Comparison of ENCODE assay signal across 19 mouse cellular contexts in genomic region chr13:12033272-12033671, GRCm38 (mm10).
DNase-seq lines count a peak whose midpoint lies in the region; ATAC-seq lines count a peak whose summit lies in the region.
"Had no signal": no experiment of that assay in that cellular context is flagged by ENCODE, and none has a peak within 500 bp of the region (broad histone marks: within the 10 kb centered on the region; RNA-seq: fewer than 3 reads in every experiment).

No protein-coding gene starts in this region.

- H3K9me3 ChIP-seq in heart, embryonic 12.5 days (replicated peaks) = no peaks in the 10 kb centered on the region
- no peaks in the 10 kb centered on the region for H3K9me3 ChIP-seq in heart, embryonic 15.5 days (replicated peaks)
- H3K9me3 ChIP-seq: embryonic facial prominence, embryonic 12.5 days; forebrain, embryonic 15.5 days; G1E; hindbrain, embryonic 12.5 days had no signal

- no peaks in the 10 kb centered on the region for H3K27me3 ChIP-seq in heart, embryonic 12.5 days (replicated peaks)
- no peaks in the 10 kb centered on the region for H3K27me3 ChIP-seq in heart, embryonic 15.5 days
- no peaks in the 10 kb centered on the region for H3K27me3 ChIP-seq in splenic B cell, adult 2 months (ENCODE audit: control insufficient read depth, insufficient read depth, low read length, poor library complexity, severe bottlenecking)
- H3K27me3 ChIP-seq: embryonic facial prominence, embryonic 12.5 days; forebrain, embryonic 15.5 days; hindbrain, embryonic 12.5 days had no signal

- WGBS in heart, embryonic 12.5 days = 42% methylated on average over 5 of the region's 5 CpGs
- 44% methylated on average over 5 of the region's 5 CpGs for WGBS in heart, embryonic 15.5 days

- H3K9ac ChIP-seq in heart, embryonic 12.5 days = no peak overlapping the region
- H3K9ac ChIP-seq in heart, embryonic 15.5 days = no peak overlapping the region
- H3K9ac ChIP-seq: embryonic facial prominence, embryonic 12.5 days; forebrain, embryonic 15.5 days; hindbrain, embryonic 12.5 days had no signal

- peak overlapping the region; percentile 80 for H3K27ac ChIP-seq in heart, embryonic 12.5 days (ENCODE audit: poor library complexity, severe bottlenecking)
- H3K27ac ChIP-seq in heart, embryonic 15.5 days = peak overlapping the region; percentile 76
- H3K27ac ChIP-seq: embryonic facial prominence, embryonic 12.5 days; forebrain, embryonic 15.5 days; hindbrain, embryonic 12.5 days had no signal

- ATAC-seq in heart, embryonic 12.5 days (ENCODE audit: insufficient number of reproducible peaks, low FRiP score) = 0 out of 2 replicates have a peak, but pooled peaks have one; percentile 31
- ATAC-seq in heart, embryonic 15.5 days (replicated peaks; ENCODE audit: insufficient number of reproducible peaks, insufficient read depth, low FRiP score, low read depth) = peak; percentile 57
- ATAC-seq: CD4-positive, CD25-positive, alpha-beta regulatory T cell, adult 4 months; forebrain, embryonic 15.5 days; hindbrain, embryonic 16.5 days; inflammation-experienced regulatory T-cells, adult 6 months; intestine, postnatal 0 days had no signal

- intact Hi-C loops in heart, postnatal 25 days (cut with DNase I) = no loop called here

- H3K4me2 ChIP-seq in heart, embryonic 12.5 days = peak overlapping the region; percentile 51
- peak overlapping the region; percentile 38 for H3K4me2 ChIP-seq in heart, embryonic 15.5 days
- H3K4me2 ChIP-seq: embryonic facial prominence, embryonic 12.5 days; forebrain, embryonic 15.5 days; hindbrain, embryonic 12.5 days had no signal

- H3K4me1 ChIP-seq in heart, embryonic 12.5 days (replicated peaks) = peaks cover 77% of the 10 kb centered on the region
- H3K4me1 ChIP-seq in heart, embryonic 15.5 days (replicated peaks) = peaks cover 79% of the 10 kb centered on the region
- H3K4me1 ChIP-seq: embryonic facial prominence, embryonic 12.5 days; forebrain, embryonic 15.5 days; hindbrain, embryonic 12.5 days had no signal

- peak; percentile 86 for DNase-seq in heart, adult 11 months
- DNase-seq in heart, postnatal 25 days (ENCODE audit: low spot score) = no peak
- no peak for DNase-seq in heart, adult 8-10 months (ENCODE audit: low spot score)
- DNase-seq in splenic B cell, adult 2 months (ENCODE audit: low read depth, low spot score) = peak; percentile 5
- no peak for DNase-seq in kidney, adult 11 months
- DNase-seq: adrenal gland, postnatal 10 days; cerebellum, adult 11-12 months; cerebellum, adult 9-10 months; gastrocnemius, postnatal 10 days had no signal

- H3K36me3 ChIP-seq in heart, embryonic 12.5 days = no peaks in the 10 kb centered on the region
- H3K36me3 ChIP-seq in heart, embryonic 15.5 days = no peaks in the 10 kb centered on the region
- H3K36me3 ChIP-seq in splenic B cell, adult 2 months (ENCODE audit: control insufficient read depth, insufficient read depth, low read length, poor library complexity, severe bottlenecking) = no peaks in the 10 kb centered on the region
- H3K36me3 ChIP-seq: embryonic facial prominence, embryonic 12.5 days; forebrain, embryonic 15.5 days; G1E; hindbrain, embryonic 12.5 days had no signal

- H3K4me3 ChIP-seq in heart, embryonic 12.5 days = no peak overlapping the region
- no peak overlapping the region for H3K4me3 ChIP-seq in heart, embryonic 15.5 days
- H3K4me3 ChIP-seq: embryonic facial prominence, embryonic 12.5 days; forebrain, embryonic 15.5 days; hindbrain, embryonic 12.5 days had no signal

Comparison
In these comparisons a context has a peak if more than half of its experiments do, and no peak if none do; other contexts are left out.
1. DNase-seq: peak in heart, adult 11 months (single experiment) and splenic B cell, adult 2 months (single experiment); none in heart, postnatal 25 days (single experiment), heart, adult 8-10 months (single experiment) and kidney, adult 11 months (single experiment).